7 mouse cellular contexts compared by ENCODE assay signal in the genomic region with DNA sequence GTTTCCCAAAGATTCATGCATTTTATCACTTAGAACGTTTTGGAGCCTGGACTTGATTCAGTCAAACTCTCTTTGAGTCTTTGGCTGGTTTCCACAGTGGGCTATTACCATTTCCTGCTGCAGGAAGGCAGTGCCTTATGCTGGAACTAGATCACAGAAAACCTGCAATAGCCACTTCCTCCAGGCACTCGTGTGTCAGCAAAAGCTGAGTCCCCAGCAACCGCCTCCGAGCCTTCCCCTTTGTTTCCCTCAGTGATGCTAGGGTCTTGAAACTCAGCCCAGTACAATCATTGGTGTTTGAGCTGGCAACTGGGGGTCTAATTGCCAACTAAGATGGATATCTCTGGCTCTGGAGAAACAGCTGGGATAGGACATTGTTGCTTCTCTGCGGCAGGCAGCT.
DNase-seq lines count a peak whose midpoint lies in the region; ATAC-seq lines count a peak whose summit lies in the region.

No protein-coding gene starts in this region.

- ATAC-seq in midbrain, embryonic 12.5 days (ENCODE audit: low FRiP score, low read depth) = no peak
- peak; percentile 35 for ATAC-seq in embryonic facial prominence, embryonic 14.5 days (ENCODE audit: low read depth)
- peak; percentile 66 for ATAC-seq in megakaryocyte progenitor cell, adult 5-6 weeks (replicated peaks; ENCODE audit: poor library complexity)

- H3K27ac ChIP-seq in midbrain, embryonic 12.5 days (replicated peaks) = 0 out of 2 replicates have a peak overlapping the region, but pooled peaks have one; percentile 4
- H3K27ac ChIP-seq in midbrain, embryonic 10.5 days (replicated peaks) = no peak overlapping the region; the same call in 1 of the 2 replicates
- H3K27ac ChIP-seq in embryonic facial prominence, embryonic 14.5 days (replicated peaks; ENCODE audit: low read depth, low read length) = 0 out of 2 replicates have a peak overlapping the region, but pooled peaks have one; percentile 56

- WGBS in midbrain, embryonic 12.5 days = 48% methylated on average over 5 of the region's 5 CpGs
- WGBS in midbrain, embryonic 10.5 days = 63% methylated on average over 5 of the region's 5 CpGs
- WGBS in embryonic facial prominence, embryonic 14.5 days = 14% methylated on average over 5 of the region's 5 CpGs

- H3K36me3 ChIP-seq in midbrain, embryonic 12.5 days = no peaks in the 10 kb centered on the region
- H3K36me3 ChIP-seq in midbrain, embryonic 10.5 days = no peaks in the 10 kb centered on the region
- no peaks in the 10 kb centered on the region for H3K36me3 ChIP-seq in embryonic facial prominence, embryonic 14.5 days (ENCODE audit: control insufficient read depth, insufficient read depth, low read length)

- DNase-seq in midbrain, embryonic 10.5 days (ENCODE audit: low spot score) = no peak
- DNase-seq in embryonic facial prominence, embryonic 14.5 days (ENCODE audit: low spot score) = peak; percentile 85
- peak; percentile 51 for DNase-seq in kidney, postnatal 10 days
- DNase-seq in gastrocnemius, postnatal 10 days = no peak
- DNase-seq in right cerebral cortex, adult 18-20 months = no peak

- no peak overlapping the region for H3K4me2 ChIP-seq in midbrain, embryonic 12.5 days (replicated peaks)
- H3K4me2 ChIP-seq in embryonic facial prominence, embryonic 14.5 days (ENCODE audit: low read depth, low read length) = peak overlapping the region; percentile 11; the same call in 1 of the 2 replicates

- no peak overlapping the region for H3K4me3 ChIP-seq in midbrain, embryonic 12.5 days
- no peak overlapping the region for H3K4me3 ChIP-seq in midbrain, embryonic 10.5 days
- H3K4me3 ChIP-seq in embryonic facial prominence, embryonic 14.5 days (ENCODE audit: low read depth, low read length) = no peak overlapping the region

- no peak overlapping the region for H3K9ac ChIP-seq in midbrain, embryonic 12.5 days (replicated peaks)
- H3K9ac ChIP-seq in embryonic facial prominence, embryonic 14.5 days (ENCODE audit: low read depth, low read length) = no peak overlapping the region

- H3K4me1 ChIP-seq in midbrain, embryonic 12.5 days = peaks cover 20% of the 10 kb centered on the region
- peaks cover 28% of the 10 kb centered on the region for H3K4me1 ChIP-seq in midbrain, embryonic 10.5 days
- peaks cover 34% of the 10 kb centered on the region for H3K4me1 ChIP-seq in embryonic facial prominence, embryonic 14.5 days (ENCODE audit: control insufficient read depth, insufficient read depth, low read length)

- H3K9me3 ChIP-seq in midbrain, embryonic 12.5 days = no peaks in the 10 kb centered on the region
- no peaks in the 10 kb centered on the region for H3K9me3 ChIP-seq in midbrain, embryonic 10.5 days (replicated peaks)
- no peaks in the 10 kb centered on the region for H3K9me3 ChIP-seq in embryonic facial prominence, embryonic 14.5 days (ENCODE audit: control insufficient read depth, low read length)

- no peaks in the 10 kb centered on the region; the same call in 1 of the 2 replicates for H3K27me3 ChIP-seq in midbrain, embryonic 12.5 days
- H3K27me3 ChIP-seq in midbrain, embryonic 10.5 days (ENCODE audit: low read depth, poor library complexity, severe bottlenecking) = no peaks in the 10 kb centered on the region
- no peaks in the 10 kb centered on the region for H3K27me3 ChIP-seq in embryonic facial prominence, embryonic 14.5 days (replicated peaks; ENCODE audit: control insufficient read depth, insufficient read depth, low read length)

Comparison
In these comparisons a context has a peak if more than half of its experiments do, and no peak if none do; other contexts are left out.
1. DNase-seq: peak in embryonic facial prominence, embryonic 14.5 days (single experiment) and kidney, postnatal 10 days (single experiment); none in midbrain, embryonic 10.5 days (single experiment), gastrocnemius, postnatal 10 days (single experiment) and right cerebral cortex, adult 18-20 months (single experiment).